Mouse (Mus musculus) left cerebral cortex, postnatal 36 days (tissue): ENCODE measurements around the gene Napb. TPM values are rescaled to one million over a fixed set of nuclear protein-coding genes. Genes with fewer than 3 reads are reported as not detected.
"Not testable (repeated sequence)": the region's sequence is repeated elsewhere in the genome, so short reads cannot be mapped to it uniquely, and the experiment has no call there.

Source experiments
- DNase-seq, 2 experiments: peaks; one replicate each; pipeline ENCODE4 v3.0.0; 2021 to 2022; ENCODE audit warnings: low spot score in 2 of 2, mixed read lengths in 1 of 2
- intact Hi-C: fragments of 180-260 bp; cut with DNase I; formaldehyde crosslinking; loops from one replicate; pipeline ENCODE4 v1.15.1; 2025
- total RNA-seq, 2 experiments: library from RNA; stranded (reverse); gene quantifications; 2 replicates each; pipeline ENCODE4 v1.2.3; 2021

Gene Napb
- total RNA-seq, result 100 to 1,000 TPM; 342 to 359 TPM

- intact Hi-C loops, result loop anchor here (2.0 kb wide), 1 partner anchor 52 kb away; the partner anchor contains the start of gene Gzf1
- peak; percentile 94 to 95 for DNase-seq
These were observed at the start of gene Napb for GRCm38 (mm10) chr2:148732327-148733000. Napb (minus strand) TSS chr2:148732467.

GRCm38 (mm10) chr2:148781709-148782108, 49.4 kb upstream of the Napb start, which contains the start of gene 8030411F24Rik:
8030411F24Rik (plus strand) TSS chr2:148782009.
- intact Hi-C loops, result no loop called here
- DNase-seq, result no peak

DNA sequence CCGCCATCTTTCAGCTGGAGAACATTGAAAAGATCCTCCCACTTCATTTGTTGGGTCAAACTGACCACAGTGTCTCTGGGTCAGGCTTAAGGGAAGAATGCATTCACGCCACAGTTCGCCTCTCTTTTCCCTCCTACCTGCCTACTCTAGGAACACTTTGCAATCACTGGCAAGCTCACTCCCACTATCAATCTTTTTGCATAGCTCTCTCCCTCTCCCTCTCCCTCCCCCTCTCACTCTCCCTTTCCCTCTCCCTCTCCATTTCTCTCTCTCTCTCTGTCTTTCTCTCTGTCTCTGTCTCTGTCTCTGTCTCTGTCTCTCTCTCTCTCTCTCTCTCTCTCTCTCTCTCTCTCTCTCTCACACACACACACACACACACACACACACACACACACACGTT, 39.1 kb upstream of the Napb start, which contains the start of gene Cst11:
Gene Cst11, minus strand, starts transcription at position 101 of the 400 bp plus-strand sequence.
- DNase-seq, intact Hi-C loops: not testable (repeated sequence)

DNA sequence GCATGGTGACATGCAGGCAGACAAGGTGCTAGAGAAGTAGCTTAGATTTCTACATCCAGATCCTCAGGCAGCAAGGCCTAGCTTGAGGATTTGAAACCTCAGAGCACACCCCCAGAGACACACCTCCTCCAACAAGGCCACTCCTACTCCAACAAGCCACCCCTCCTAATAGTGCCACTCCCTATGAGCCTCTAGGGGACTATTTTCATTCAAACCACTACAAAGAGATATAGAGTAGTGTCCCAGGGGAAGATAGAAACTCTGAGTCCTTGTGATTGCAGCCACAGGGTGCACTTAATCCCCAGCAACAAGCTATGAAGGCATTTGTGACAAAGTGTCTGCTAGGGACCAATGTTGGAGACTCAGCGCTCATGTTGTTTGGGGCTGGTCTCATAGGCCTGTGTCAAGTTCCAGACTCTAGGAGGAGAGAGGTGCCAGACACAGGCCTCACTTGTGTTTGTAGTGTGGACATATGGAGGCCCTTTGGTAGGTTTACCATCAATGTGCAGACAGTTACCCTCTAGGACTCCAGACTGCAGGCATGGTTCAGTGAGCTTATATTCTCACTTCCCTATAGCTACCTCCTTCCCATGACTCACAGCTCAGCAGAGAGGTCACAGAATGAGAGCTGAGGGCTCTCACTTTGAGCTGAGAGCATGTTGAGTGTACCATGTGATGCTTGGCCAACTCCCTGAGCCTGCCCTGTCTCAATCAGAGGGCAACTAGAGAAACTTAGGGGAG, 31.6 kb upstream of the Napb start:
- no peak for DNase-seq
- intact Hi-C loops, result no loop called here

DNA sequence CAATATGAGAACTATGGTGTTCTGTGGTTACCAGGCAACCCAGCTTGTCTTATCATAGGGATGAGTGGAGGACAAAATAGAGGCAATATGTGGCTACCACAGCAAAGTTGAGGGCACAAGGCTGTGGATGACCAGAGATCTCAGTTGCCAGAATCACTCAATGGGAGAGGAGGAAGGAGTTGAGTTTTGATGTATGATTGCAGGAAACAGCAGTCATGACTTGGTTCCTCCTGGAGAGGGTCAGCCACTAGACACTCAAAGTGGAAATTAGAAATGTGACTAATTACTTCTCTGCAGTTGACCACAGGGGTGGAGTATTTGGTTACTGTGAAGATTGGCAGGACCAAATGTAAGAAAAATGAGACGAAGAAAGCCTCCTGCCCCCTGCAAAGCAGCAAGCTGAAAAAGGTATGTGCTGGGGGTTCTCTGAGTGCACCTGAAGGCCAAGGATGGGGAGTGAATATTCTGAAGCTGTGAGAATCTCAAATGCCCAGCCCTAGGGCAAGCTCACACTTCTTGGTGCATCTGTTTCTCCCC, 22.1 kb upstream of the Napb start:
- no peak for DNase-seq
- intact Hi-C loops, result loop anchor here (5.0 kb wide), 2 partner anchors 98 to 148 kb away; no protein-coding TSS in a partner anchor

DNA sequence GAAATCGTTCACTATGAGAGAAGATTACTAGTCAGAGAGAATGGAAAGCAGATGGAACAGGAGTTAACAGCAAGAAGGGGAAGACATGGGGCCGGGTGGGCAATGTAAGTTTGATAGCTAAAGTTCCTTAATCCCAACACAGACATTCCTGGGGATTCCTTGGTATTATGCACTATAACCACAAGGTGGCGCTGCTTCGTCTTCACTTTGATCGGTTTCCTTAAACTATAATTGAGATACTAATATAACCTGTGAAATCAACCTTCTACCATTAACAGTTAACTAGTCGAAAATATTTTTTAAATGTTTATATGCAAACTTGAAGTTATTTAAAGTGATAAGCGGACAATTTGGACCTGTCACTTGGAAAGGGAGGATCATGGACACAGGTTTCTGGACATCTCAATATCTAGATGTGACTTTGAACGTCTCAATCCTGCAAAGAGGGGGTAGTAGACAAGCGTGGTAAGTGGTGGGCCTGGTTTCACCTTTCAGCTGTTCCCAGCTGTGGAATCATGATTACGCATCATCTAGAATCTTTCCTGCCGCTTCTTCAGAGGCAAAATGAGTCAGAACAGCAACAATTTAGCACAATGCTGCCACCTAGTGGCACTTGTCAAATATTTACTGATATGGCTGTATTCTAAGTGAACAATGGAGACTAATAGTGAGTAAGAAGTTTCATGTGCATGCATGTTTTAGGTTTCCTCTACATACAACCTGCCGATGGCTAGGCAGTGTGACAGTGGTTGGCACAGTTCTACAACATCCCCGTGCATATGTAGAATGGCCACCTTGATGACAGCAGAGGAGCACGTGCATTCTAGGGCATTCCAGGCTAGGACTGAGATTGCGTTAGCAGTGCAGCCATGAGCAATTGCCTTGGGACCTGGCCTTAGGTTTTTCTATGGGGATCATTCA, 19.9 kb upstream of the Napb start:
- intact Hi-C loops, result loop anchor here (5.0 kb wide), 2 partner anchors 100 to 150 kb away; no protein-coding TSS in a partner anchor
- DNase-seq, result peak; percentile 64 to 71

DNA sequence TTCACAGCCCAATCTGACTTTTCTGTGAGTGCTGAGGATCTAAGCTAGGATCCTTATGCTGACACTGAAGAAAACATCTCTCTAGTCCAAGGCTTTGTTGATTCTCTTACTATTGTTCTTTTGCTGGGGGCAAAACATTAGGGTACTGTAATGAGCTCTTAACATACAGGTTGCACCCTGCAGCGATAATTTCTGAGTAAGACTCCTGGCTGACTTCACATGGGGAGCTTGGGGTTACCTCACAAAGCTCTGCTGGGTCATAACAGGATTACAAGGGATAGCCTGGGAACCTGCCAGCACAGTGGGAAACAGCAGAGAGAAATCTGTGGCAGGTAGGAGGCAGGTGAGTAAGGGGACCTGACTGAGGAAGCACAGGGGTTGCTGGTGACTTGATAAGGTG, 17.8 kb upstream of the Napb start, which contains the start of gene Cstl1:
Gene Cstl1, plus strand, starts transcription at position 301 of the 400 bp plus-strand sequence.
- intact Hi-C loops, result loop anchor here (5.0 kb wide), 2 partner anchors 102 to 152 kb away; no protein-coding TSS in a partner anchor
- DNase-seq, result no peak

DNA sequence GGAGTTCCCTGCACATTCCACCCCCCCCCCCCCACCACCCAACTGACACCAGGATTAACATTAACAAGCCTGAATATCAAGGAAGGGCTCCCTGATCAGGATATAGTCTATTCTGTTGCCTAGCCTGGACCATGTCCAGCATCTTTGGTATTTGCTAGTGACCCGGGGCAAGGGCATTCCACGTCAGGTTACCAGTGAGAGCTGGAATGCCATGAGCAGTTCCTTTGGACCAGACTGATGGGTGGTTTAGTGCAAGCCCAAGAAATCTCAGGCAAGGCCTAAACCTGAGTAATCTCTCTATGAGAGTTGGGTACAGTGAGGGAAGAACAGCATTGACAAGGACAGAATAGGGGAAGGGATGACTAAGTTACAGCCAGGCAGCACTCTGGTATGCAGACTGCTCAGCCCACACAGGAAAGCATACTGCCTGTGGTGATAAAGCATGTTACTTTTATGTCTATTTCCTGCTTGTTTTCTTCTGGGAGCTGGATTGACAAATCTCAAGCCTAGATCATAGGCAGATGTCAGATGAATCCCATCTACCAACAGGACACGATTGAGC, 11.7 kb upstream of the Napb start:
- intact Hi-C loops, result no loop called here
- no peak for DNase-seq

- intact Hi-C loops, result no loop called here
- DNase-seq, result peak; percentile 47 to 57
These were observed 10.7 kb upstream of the Napb start for GRCm38 (mm10) chr2:148743001-148743400.

GRCm38 (mm10) chr2:148731614-148732326, 497 bp downstream of the Napb start:
- DNase-seq, result peak; percentile 28 to 32
- intact Hi-C loops, result loop anchor here (2.0 kb wide), 1 partner anchor 51 kb away; the partner anchor contains the start of gene Gzf1

DNA sequence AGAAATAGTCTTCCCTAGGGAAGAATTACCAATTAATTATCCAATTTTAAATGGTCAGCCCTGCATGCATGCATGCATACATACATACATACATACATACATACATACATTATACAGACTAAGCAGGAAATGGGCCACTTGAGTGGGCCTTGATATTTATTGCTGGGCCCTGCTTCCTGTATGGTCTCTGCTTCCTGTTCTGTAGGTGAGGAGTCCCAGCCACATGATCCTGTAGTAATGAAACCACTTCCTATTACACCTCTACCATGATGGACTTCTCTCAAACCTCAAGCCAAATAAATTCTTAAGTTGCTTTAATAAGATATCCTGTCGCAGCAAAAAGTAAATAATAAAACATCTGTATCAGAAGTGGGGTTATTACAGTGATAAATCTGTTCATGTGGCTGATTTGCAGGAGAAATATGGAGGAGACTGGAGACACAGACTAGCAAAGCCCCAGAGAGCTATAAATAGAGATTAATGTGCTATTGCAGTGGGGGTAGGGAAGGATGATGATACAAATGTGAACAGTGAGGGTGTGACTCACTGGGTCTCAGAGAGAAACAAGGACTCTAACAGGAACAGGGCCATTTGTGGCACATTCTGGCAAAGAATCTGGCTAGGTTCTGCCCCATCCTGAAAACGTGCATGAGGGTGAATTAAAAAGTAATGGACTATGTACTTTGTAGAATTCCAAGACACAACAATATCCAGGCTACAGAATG, 12.8 kb downstream of the Napb start:
- intact Hi-C loops, result no loop called here
- DNase-seq, result no peak

GRCm38 (mm10) chr2:148717072-148717471, 15.2 kb downstream of the Napb start:
- intact Hi-C loops, result no loop called here

GRCm38 (mm10) chr2:148712326-148712725, 19.9 kb downstream of the Napb start:
- intact Hi-C loops, result no loop called here
- DNase-seq, result no peak

More at GRCm38 (mm10) chr2:148717072-148717471, 15.2 kb downstream of the Napb start:
- no peak for DNase-seq

DNA sequence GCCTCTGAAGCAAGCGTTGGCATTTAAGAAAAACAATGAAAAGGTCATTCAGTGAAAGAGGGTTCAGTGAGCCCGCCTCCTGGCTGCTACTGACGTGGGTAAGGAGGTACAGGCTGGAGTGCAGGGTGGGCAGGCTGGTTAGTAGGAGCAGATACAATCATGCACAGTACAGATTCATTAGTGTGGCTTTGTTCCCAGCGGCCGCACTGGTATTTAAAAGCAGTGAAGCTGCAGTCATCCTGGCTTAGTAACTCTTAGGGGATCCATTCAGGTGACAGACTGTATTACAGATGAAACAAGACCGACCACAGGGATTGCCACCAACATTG, 25.1 kb downstream of the Napb start:
- no peak for DNase-seq
- intact Hi-C loops, result no loop called here

GRCm38 (mm10) chr2:148706409-148707201, 25.7 kb downstream of the Napb start:
- intact Hi-C loops, result no loop called here
- DNase-seq, result no peak

DNA sequence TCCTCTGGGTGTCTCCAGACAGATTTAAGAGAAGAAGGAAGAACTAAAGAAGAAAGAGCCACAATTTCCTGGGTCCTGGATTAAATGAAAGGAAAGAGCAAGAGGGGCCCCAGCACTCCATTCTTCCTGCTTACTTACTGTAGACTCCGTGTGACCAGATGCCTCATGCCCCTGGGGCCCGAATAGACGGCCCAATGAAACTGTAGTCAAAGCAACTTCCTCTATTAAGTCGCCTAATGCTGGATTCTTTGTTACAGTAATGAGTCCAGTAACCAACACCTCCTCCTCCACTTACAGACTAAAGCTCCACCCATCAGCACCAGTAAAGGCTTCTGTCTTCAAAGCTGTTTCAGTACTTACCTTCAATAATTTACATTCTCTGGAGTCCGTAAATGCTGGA, 33.7 kb downstream of the Napb start:
- no peak for DNase-seq
- intact Hi-C loops, result no loop called here

DNA sequence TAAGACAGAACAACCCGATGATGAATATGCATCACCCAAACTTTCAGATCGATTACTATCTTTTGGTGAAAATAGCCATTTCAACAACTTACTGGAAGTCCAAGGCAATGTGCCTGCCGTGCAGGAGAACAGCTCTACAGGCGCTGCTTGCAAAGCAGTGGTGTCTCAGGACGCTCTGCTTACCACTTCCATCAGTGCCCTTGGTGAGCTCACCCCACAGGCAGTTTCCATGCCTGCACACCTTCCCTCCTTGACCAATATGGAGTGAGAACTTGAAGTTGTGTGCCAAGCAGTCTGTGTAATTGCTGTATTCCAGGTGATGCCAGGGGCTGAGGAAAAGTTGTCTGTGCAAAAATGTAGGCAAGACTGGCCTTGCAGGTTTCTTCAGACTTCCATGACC, 41.5 kb downstream of the Napb start:
- intact Hi-C loops, result no loop called here
- DNase-seq, result no peak
